Mouse (Mus musculus): ENCODE results near the gene Dpt. TPM values are rescaled to one million over a fixed set of nuclear protein-coding genes. Genes with fewer than 3 reads are reported as not detected.
A peak's percentile ranks its signal among the peaks of the same experiment; 100 is the strongest.
"Not testable (repeated sequence)": the region's sequence is repeated elsewhere in the genome, so short reads cannot be mapped to it uniquely, and the experiment has no call there.

The Dpt gene
- polyA plus RNA-seq (2015; fragmentation: Nextera tagmentation; extraction: Ambion mirVana) = 36.5 and 48.9 TPM in 2 replicates

DNA sequence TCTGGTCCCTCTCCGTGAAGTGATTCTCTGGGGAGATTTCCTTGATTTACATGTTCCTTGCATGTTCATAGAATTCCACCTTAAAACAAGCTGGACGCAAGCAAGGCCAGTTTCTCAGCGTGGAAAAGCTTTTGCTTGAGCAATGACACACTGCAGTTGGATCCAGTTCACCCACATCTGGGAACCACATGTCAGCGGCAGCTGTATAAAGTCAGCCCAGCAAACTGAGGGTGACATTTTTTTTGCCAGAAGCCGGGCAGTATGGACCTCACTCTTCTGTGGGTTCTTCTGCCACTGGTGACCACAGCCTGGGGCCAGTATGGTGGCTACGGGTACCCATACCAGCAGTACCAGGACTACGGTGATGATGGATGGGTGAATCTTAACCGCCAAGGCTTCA, at the start of gene Dpt:
Gene Dpt (plus strand): TSS at position 174 of the 400 bp plus-strand sequence.
- 0 out of 2 replicates have a peak within 1 kb of the TSS, but pooled peaks have one; percentile 5 for H3K4me3 ChIP-seq (replicated peaks)
- no peaks in the 10 kb centered on the region for H3K9me3 ChIP-seq
- ATAC-seq (ENCODE audit: insufficient read depth, low FRiP score, low read depth) = no peak
- WGBS = 75% methylated on average over 8 of the region's 8 CpGs
- H3K4me2 ChIP-seq = no peak within 1 kb of the TSS
- no peaks in the 10 kb centered on the region for H3K27me3 ChIP-seq (replicated peaks)
- H3K27ac ChIP-seq = no peak within 1 kb of the TSS
- 0 out of 2 replicates have a peak, but pooled peaks cover 10% of the 10 kb centered on the region for H3K4me1 ChIP-seq
- no peaks in the 10 kb centered on the region for H3K36me3 ChIP-seq
- H3K9ac ChIP-seq = no peak within 1 kb of the TSS

DNA sequence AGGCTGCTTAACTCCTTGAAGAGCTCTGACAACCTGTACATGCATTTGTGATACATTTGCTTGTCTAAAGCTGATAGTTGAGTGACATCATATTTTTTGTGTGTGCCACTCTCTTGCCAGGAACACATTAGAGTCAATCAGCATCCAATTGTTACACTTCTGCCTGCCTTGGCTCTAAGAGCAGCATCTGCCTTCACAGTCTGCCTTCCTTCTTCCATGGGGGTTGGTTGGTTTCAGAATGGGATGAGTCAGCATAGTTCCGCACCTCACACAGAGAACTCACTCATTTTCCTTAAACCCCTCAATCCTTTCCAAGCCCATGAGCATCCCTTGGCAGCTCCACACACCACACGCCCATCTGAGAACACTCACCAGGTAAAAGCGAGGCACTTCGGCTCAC, 42.7 kb upstream of the Dpt start:
- Histone ChIP-seq H3K4me3 (replicated peaks) (no peak overlapping the region), H3K27ac (no peak overlapping the region), H3K36me3 (no peaks in the 10 kb centered on the region), H3K9me3 (no peaks in the 10 kb centered on the region), H3K27me3 (replicated peaks) (no peaks in the 10 kb centered on the region), H3K4me1 (no peaks in the 10 kb centered on the region), H3K9ac (no peak overlapping the region), H3K4me2 (no peak overlapping the region)
- WGBS = 90% methylated on average over 4 of the region's 4 CpGs
- no peak for ATAC-seq (ENCODE audit: insufficient read depth, low FRiP score, low read depth)

DNA sequence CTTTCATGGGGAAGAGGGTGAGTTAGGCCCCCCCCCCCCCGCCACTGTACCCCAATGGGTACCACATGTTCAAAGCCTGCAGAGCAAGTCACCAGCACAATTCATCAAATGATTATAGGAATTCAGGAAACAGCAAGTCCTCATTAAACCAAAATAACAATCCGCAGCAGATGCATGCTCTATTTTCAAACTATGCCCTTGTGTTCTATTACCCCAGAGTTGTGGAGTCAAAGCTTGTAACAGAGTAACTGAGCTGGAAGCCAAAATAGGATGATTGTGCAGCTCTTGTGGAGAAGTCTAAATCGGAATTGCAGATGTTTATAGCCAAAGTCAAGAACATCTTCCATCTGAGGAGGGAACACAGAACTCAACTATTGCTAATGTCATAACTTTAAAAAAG, 40.8 kb upstream of the Dpt start:
- Histone ChIP-seq H3K36me3 (no peaks in the 10 kb centered on the region), H3K27me3 (replicated peaks) (no peaks in the 10 kb centered on the region), H3K9ac (no peak overlapping the region), H3K9me3 (no peaks in the 10 kb centered on the region), H3K27ac (no peak overlapping the region), H3K4me2 (no peak overlapping the region), H3K4me3 (replicated peaks) (no peak overlapping the region), H3K4me1 (no peaks in the 10 kb centered on the region)
- ATAC-seq (ENCODE audit: insufficient read depth, low FRiP score, low read depth) = no peak
- WGBS = 70% methylated on average over 3 of the region's 3 CpGs

DNA sequence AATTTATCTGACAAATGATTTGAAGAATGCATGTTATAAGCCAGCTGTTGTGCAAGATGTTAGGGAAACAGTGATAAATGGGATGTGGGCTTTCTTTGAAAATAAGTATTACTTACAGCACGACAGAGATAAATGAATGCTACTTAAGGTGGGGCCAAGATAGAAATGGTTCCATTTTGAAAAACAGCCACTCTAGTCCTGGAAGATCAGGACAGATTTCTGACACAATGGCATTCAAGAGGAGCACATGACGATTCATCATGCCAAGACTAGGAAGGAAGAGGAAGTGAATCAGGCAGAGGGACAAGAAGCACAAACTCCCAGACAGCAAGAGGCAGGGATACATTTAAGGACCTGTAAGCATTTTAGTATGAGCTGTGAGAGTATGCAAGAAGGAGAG, 39.5 kb upstream of the Dpt start:
- WGBS = 56% methylated on average over 2 of the region's 2 CpGs

DNA sequence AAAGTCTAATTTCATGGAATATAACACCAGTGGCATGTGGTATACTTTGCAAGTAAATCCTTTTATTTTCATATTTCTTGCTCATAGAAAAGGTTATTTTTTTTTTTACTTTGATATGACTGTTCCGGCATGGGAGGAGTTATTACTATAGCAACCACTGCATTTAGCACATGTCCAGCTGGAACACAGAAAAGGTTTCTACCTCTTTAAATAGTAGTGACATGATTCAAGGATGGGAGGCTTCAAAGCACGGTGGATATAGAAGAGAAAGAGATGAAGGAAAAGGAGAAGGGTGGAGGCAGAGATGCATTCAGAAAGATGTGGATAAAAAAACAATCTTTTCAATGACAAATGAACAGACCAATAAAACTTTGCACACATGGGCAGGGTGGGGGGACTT, 38.0 kb upstream of the Dpt start:
- H3K4me3 ChIP-seq (replicated peaks) = no peak overlapping the region
- no peaks in the 10 kb centered on the region for H3K27me3 ChIP-seq (replicated peaks)
- H3K4me1 ChIP-seq = no peaks in the 10 kb centered on the region
- H3K9me3 ChIP-seq = no peaks in the 10 kb centered on the region
- no peak overlapping the region for H3K4me2 ChIP-seq
- no peak overlapping the region for H3K9ac ChIP-seq
- H3K27ac ChIP-seq = no peak overlapping the region
- H3K36me3 ChIP-seq = no peaks in the 10 kb centered on the region
- ATAC-seq (ENCODE audit: insufficient read depth, low FRiP score, low read depth) = no peak
- 48% methylated on average over 2 of the region's 2 CpGs for WGBS

More for the DNA sequence above, 39.5 kb upstream of the Dpt start:
- Histone ChIP-seq H3K9ac (no peak overlapping the region), H3K27ac (no peak overlapping the region), H3K36me3 (no peaks in the 10 kb centered on the region), H3K4me3 (replicated peaks) (no peak overlapping the region), H3K4me1 (no peaks in the 10 kb centered on the region), H3K9me3 (no peaks in the 10 kb centered on the region), H3K27me3 (replicated peaks) (no peaks in the 10 kb centered on the region), H3K4me2 (no peak overlapping the region)
- no peak for ATAC-seq (ENCODE audit: insufficient read depth, low FRiP score, low read depth)

DNA sequence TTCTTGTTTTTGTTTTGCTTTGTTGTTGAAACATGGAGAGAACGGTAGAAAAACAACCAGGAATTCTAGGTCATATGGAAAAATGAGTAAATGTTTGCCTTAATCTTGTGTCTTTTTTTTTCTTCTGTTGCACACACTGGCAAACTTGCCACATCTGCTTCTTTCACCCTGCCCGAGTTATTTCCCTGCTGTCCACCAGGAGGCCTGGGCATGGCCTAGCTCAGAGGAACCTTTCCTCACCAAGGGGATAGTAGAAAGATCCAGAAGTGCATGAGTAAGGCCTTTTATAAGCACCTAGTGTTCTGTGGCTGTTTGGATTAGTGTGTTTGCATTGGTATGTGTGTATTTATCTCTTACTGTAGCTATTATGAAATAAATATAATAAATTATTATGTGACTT, 34.2 kb upstream of the Dpt start:
- no peak overlapping the region for H3K4me3 ChIP-seq (replicated peaks)
- no peaks in the 10 kb centered on the region for H3K36me3 ChIP-seq
- no peak overlapping the region for H3K27ac ChIP-seq
- 60% methylated on average over 2 of the region's 2 CpGs for WGBS
- ATAC-seq (ENCODE audit: insufficient read depth, low FRiP score, low read depth) = no peak
- H3K4me2 ChIP-seq = no peak overlapping the region
- no peaks in the 10 kb centered on the region for H3K9me3 ChIP-seq
- no peaks in the 10 kb centered on the region for H3K4me1 ChIP-seq
- no peaks in the 10 kb centered on the region for H3K27me3 ChIP-seq (replicated peaks)
- H3K9ac ChIP-seq = no peak overlapping the region

DNA sequence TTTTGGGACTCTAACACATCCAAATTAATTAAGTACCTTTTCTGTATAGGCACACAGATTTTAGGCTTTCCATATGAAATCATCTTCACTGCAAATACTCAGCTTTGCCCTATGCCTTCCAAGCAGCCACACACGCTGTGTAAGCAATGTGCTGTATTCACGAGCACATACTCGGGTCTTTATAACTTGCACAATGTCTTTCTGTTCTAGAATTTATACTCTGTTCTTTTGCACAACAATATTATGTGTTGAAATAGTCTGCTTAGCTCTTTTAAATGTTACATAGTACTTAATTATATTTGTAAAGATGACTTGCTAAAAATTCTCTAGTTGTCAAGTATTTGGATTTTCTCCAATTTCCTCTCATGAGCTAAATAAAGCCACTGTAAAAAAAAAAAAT, 29.8 kb upstream of the Dpt start:
- no peak overlapping the region for H3K4me3 ChIP-seq (replicated peaks)

DNA sequence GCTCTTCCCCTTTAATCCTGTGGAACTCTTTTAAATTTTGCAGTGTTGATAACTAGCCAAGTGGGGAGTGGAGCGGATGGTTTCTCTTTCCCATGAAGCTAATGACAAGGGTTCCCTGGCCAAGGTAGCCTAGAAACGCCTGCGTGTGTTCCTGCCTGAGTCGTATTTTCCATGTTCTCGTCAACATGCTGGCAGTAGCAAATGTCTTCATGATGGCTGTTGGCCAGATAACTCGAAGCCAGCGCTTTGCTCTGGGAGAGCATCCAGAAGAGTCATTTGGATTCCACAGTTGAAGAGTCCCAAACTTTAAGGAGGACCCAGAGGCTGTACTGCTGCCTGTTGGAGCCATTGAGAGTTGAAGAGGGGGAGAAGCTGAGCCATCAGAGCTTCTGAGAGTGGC, 25.8 kb upstream of the Dpt start:
- H3K4me1 ChIP-seq = no peaks in the 10 kb centered on the region
- H3K27ac ChIP-seq = peak overlapping the region; percentile 26; the same call in 1 of the 2 replicates
- ATAC-seq (ENCODE audit: insufficient read depth, low FRiP score, low read depth) = peak; percentile 56; the same call in 1 of the 2 replicates
- H3K27me3 ChIP-seq (replicated peaks) = no peaks in the 10 kb centered on the region
- H3K9ac ChIP-seq = no peak overlapping the region
- no peaks in the 10 kb centered on the region for H3K36me3 ChIP-seq
- 60% methylated on average over 7 of the region's 7 CpGs for WGBS
- no peaks in the 10 kb centered on the region for H3K9me3 ChIP-seq
- no peak overlapping the region for H3K4me2 ChIP-seq
- H3K4me3 ChIP-seq (replicated peaks) = no peak overlapping the region

More for the DNA sequence above, 29.8 kb upstream of the Dpt start:
- Histone ChIP-seq H3K36me3 (no peaks in the 10 kb centered on the region), H3K4me2 (no peak overlapping the region), H3K4me1 (no peaks in the 10 kb centered on the region), H3K27me3 (replicated peaks) (no peaks in the 10 kb centered on the region), H3K9ac (no peak overlapping the region), H3K27ac (no peak overlapping the region), H3K9me3 (no peaks in the 10 kb centered on the region)
- no peak for ATAC-seq (ENCODE audit: insufficient read depth, low FRiP score, low read depth)
- WGBS = 73% methylated on average over 3 of the region's 3 CpGs

DNA sequence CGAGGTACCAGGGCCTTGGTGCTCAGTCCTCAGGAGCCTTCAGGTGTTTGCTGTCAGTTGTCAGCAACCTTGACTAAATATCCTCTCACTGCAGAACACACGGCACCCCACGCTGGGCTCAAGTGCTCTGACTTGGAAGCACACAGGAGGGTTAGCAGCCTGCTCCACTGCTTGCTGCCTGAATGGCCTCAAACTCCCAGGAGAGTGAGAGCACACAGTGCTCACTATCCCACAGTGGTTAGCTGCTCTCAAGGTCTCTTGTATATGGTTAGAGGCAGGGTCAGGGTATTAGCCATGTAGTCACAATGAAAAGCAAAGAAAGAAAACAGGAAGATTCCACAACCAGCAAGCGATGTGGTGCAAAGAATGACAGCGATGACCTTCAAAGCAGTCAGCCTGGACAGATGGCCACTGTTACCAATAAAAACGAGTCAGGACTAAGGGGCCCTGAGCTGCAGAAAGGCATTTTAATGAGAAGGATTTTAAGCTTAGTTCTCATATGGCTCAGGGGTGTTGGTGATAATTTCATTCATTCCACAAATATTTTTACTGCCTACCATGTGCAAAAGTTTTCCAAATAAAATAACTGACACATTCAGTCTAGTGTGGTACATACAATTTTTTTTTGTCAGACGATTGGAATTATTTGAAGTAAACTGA, 15.5 kb upstream of the Dpt start:
- WGBS = 49% methylated on average over 7 of the region's 7 CpGs
- Histone ChIP-seq H3K27ac (no peak overlapping the region), H3K36me3 (no peaks in the 10 kb centered on the region), H3K27me3 (replicated peaks) (no peaks in the 10 kb centered on the region), H3K9me3 (no peaks in the 10 kb centered on the region), H3K4me2 (no peak overlapping the region), H3K4me3 (replicated peaks) (no peak overlapping the region), H3K4me1 (no peaks in the 10 kb centered on the region), H3K9ac (no peak overlapping the region)
- no peak for ATAC-seq (ENCODE audit: insufficient read depth, low FRiP score, low read depth)

DNA sequence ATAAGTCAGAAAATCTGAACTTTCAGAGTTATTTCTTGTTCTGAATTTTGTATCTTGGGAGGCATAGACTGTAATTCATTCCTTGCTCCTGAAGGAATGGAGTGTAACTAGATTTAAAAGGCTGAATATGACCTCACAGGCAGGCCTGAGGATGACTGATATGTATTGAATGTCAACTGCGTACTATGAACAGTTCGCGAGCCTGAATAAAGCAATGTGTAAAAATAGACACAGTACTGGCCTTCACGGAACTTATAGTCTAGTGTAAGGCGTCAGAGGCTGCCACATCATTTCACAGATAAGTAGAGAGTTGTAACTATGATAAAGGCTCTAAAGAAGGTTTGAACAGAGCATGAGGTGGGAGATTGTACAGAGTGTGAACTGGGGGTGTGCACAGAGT, 10.3 kb upstream of the Dpt start:
- Histone ChIP-seq H3K9me3 (no peaks in the 10 kb centered on the region), H3K27ac (no peak overlapping the region), H3K4me3 (replicated peaks) (no peak overlapping the region), H3K9ac (no peak overlapping the region), H3K36me3 (no peaks in the 10 kb centered on the region), H3K4me1 (no peaks in the 10 kb centered on the region), H3K27me3 (replicated peaks) (no peaks in the 10 kb centered on the region), H3K4me2 (no peak overlapping the region)
- WGBS = 84% methylated on average over 5 of the region's 5 CpGs
- ATAC-seq (ENCODE audit: insufficient read depth, low FRiP score, low read depth) = no peak

DNA sequence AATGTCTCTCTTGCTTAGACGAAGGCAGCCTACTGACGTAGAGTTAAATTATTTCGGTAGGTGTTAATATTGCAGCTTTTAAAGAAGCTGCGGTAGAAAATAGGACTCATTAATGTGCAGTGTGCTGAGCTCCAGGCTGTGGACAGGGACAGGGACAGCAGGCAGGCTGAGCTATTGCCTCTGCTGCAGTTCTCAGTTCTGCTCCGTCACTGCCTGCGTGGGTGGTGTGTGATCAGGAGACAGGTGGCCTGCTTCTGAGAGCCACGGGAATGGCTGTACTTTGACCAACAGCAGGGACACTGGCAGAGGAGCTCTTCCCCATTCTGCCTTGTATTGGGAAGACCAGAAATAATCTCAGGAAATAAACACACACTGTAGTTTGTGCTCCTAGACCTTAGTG, 8.7 kb upstream of the Dpt start:
- peak; percentile 53; the same call in 1 of the 2 replicates for ATAC-seq (ENCODE audit: insufficient read depth, low FRiP score, low read depth)

DNA sequence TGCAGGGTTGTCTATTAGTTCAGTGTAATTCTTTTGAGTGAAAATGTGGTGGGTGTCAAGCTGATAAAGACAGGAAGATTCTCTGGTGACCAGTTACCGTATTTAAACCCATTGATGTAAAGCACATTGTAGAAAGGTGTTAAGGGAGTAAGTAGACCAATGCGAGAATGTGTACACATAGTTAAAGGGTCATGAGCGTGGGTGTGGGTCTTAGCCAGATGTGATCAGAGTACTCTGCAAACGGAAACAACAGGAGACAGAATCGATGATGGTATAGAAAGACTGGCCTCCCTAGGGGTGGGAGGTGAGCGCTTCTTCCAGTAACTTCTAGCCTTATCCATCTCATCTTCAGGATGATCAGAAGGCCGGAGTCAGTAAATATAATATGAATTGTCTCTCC, 8.2 kb upstream of the Dpt start:
- Histone ChIP-seq H3K36me3 (no peaks in the 10 kb centered on the region), H3K9me3 (no peaks in the 10 kb centered on the region), H3K4me3 (replicated peaks) (no peak overlapping the region), H3K4me2 (no peak overlapping the region), H3K9ac (no peak overlapping the region), H3K27ac (no peak overlapping the region), H3K4me1 (no peaks in the 10 kb centered on the region), H3K27me3 (replicated peaks) (no peaks in the 10 kb centered on the region)
- ATAC-seq (ENCODE audit: insufficient read depth, low FRiP score, low read depth) = no peak
- 82% methylated on average over 7 of the region's 7 CpGs for whole genome bisulfite sequencing

More for the DNA sequence above, 8.7 kb upstream of the Dpt start:
- WGBS = 72% methylated on average over 7 of the region's 7 CpGs
- Histone ChIP-seq H3K9me3 (no peaks in the 10 kb centered on the region), H3K4me1 (no peaks in the 10 kb centered on the region), H3K4me2 (no peak overlapping the region), H3K36me3 (no peaks in the 10 kb centered on the region), H3K9ac (no peak overlapping the region), H3K27me3 (replicated peaks) (no peaks in the 10 kb centered on the region), H3K4me3 (replicated peaks) (no peak overlapping the region), H3K27ac (no peak overlapping the region)

DNA sequence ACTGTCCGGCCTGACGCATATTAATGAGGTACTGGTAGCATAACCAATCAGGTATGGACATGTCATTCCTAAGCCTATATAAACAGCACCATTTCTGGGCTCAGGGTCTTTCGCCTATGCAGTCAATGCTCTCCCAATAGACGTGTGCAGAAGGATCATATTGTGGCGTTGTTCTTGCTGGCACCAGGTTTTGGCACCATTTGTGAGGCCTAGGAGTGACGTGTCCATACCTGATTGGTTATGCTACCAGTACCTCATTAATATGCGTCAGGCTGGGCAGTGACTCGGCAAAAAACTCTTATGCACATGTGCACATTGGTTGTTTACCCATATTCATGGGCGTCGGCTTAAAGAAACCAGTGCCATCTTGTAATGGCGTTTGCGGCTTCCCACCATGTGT, 6.1 kb upstream of the Dpt start:
- 95% methylated on average over 12 of the region's 12 CpGs for WGBS

More for the DNA sequence above, 6.1 kb upstream of the Dpt start:
- not testable (repeated sequence) for ATAC-seq (ENCODE audit: insufficient read depth, low FRiP score, low read depth); H3K4me2 ChIP-seq; H3K9ac ChIP-seq; H3K27me3 ChIP-seq (replicated peaks); H3K9me3 ChIP-seq; H3K4me3 ChIP-seq (replicated peaks); H3K36me3 ChIP-seq; H3K27ac ChIP-seq; H3K4me1 ChIP-seq

All from stomach, embryonic 15.5 days (tissue).